Mouse (Mus musculus) C2C12 (cell line): ENCODE measurements around the gene Sema5b. TPM values are rescaled to one million over a fixed set of nuclear protein-coding genes. Genes with fewer than 3 reads are reported as not detected.

Source experiments
- H3K27me3 ChIP-seq: one replicate; pipeline ENCODE4 v1.6.1; 2011; ENCODE audit not compliant: control insufficient read depth, insufficient read depth, insufficient read length
- H3K36me3 ChIP-seq: one replicate; pipeline ENCODE4 v1.6.1; 2011; ENCODE audit not compliant: control insufficient read depth, insufficient read depth
- H3K4me3 ChIP-seq: one replicate; pipeline ENCODE4 v1.5.1; 2011; ENCODE audit warnings: mild to moderate bottlenecking, control low read depth; ENCODE audit not compliant: poor library complexity, insufficient read depth, severe bottlenecking
- H3K79me2 ChIP-seq: one replicate; pipeline ENCODE4 v1.6.1; 2011; ENCODE audit not compliant: control insufficient read depth, insufficient read depth
- H3K79me3 ChIP-seq: one replicate; pipeline ENCODE4 v1.6.1; 2011; ENCODE audit warnings: low read depth, control low read depth
- H3ac ChIP-seq: one replicate; pipeline ENCODE3; 2011; ENCODE audit warnings: low read depth; ENCODE audit not compliant: control insufficient read depth, insufficient read length
- CEBPB ChIP-seq: IDR thresholded peaks from one replicate; pipeline ENCODE4 v1.6.1; 2011; ENCODE audit warnings: low read depth, mild to moderate bottlenecking, control low read depth, moderate library complexity
- CTCF ChIP-seq: IDR thresholded peaks from one replicate; pipeline ENCODE4 v1.5.1; 2011; ENCODE audit not compliant: control insufficient read depth, insufficient read depth, insufficient read length
- FOSL1 ChIP-seq: IDR thresholded peaks from one replicate; pipeline ENCODE4 v1.8.0; 2011; ENCODE audit warnings: mild to moderate bottlenecking, low read length; ENCODE audit not compliant: poor library complexity, insufficient read depth, severe bottlenecking
- MAX ChIP-seq: IDR thresholded peaks from one replicate; pipeline ENCODE4 v1.6.1; 2011; ENCODE audit warnings: mild to moderate bottlenecking, control low read depth
- MYOD1 ChIP-seq: IDR thresholded peaks from one replicate; pipeline ENCODE4 v1.6.1; 2011; ENCODE audit warnings: low read depth; ENCODE audit not compliant: control insufficient read depth, insufficient read length
- MYOG ChIP-seq: IDR thresholded peaks from one replicate; pipeline ENCODE4 v1.6.1; 2011; ENCODE audit not compliant: control insufficient read depth, insufficient read length; ENCODE audit errors: extremely low read depth
- USF1 ChIP-seq: IDR thresholded peaks from one replicate; pipeline ENCODE4 v1.6.1; 2011; ENCODE audit warnings: low read depth, mild to moderate bottlenecking, control low read depth, moderate library complexity
- polyA plus RNA-seq: library from polyadenylated mRNA; unstranded; fragments of >200 nt; fragmentation: generic; extraction: Trizol; gene quantifications from one replicate; pipeline ENCODE4 v1.2.1, GENCODE M21; 2012; ENCODE audit warnings: missing spikeins

Sema5b gene
- polyA plus RNA-seq, 1 experiment = not detected

- TF ChIP-seq MYOD1 (no peak), FOSL1 (no peak), CTCF (no peak), MAX (no peak), USF1 (no peak), MYOG (no peak), CEBPB (no peak)
- Histone ChIP-seq H3K4me3 (no peak overlapping the region), H3ac (no peak overlapping the region), H3K36me3 (no peaks in the 10 kb centered on the region), H3K27me3 (no peaks in the 10 kb centered on the region), H3K79me2 (no peaks in the 10 kb centered on the region), H3K79me3 (no peaks in the 10 kb centered on the region)
Measured at GRCm38 (mm10) chr16:35703763-35704679, 163.1 kb downstream of the Sema5b start.

DNA sequence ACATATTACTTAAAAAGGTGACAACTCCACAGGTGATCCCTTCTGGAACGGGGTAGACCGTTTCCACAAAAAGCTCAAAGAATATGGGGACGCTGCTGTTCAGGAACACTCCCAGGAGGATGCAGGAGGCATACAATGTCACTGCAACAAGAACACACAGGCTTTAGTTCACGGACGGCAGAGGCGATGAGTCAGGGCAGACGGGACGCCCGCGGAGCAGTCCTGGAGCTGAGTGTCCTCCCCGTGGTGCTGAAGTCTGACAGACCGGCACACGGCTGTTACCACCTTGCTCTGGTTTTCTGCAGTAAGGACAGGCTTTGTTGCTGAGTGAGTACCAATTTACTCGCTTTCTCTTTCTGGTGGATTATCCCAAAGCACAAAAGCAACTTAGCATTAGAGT lies 163.9 kb downstream of the Sema5b start:
- H3K27me3 ChIP-seq = no peaks in the 10 kb centered on the region
- no peak for TF ChIP-seq FOSL1
- TF ChIP-seq MAX = no peak
- no peak for TF ChIP-seq CTCF
- TF ChIP-seq USF1 = no peak
- TF ChIP-seq MYOG = no peak
- H3ac ChIP-seq = no peak overlapping the region
- no peaks in the 10 kb centered on the region for H3K79me3 ChIP-seq
- no peak overlapping the region for H3K4me3 ChIP-seq
- no peaks in the 10 kb centered on the region for H3K79me2 ChIP-seq
- no peaks in the 10 kb centered on the region for H3K36me3 ChIP-seq

DNA sequence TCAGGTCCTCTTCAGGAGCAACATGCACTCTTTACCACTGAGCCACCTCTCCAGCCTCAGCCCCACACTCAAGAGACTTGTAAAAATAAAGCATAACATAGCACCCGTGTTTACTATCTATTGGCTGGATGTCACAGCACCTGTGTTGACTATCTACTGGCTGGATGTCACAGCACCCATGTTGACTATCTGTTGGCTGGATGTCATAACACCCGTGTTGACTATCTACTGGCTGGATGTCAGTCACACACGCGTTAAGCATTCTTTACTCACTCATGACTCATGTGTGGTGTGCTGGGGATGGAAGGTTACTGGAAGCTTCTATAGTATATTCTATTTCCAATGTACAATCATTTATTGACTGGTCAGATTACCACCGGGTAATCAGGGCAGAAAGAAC lies 166.1 kb downstream of the Sema5b start:
- H3K36me3 ChIP-seq = no peaks in the 10 kb centered on the region
- TF ChIP-seq MYOD1 (no peak), MAX (no peak), MYOG (no peak), USF1 (no peak), CTCF (no peak), FOSL1 (no peak), CEBPB (no peak)
- no peaks in the 10 kb centered on the region for H3K79me2 ChIP-seq
- no peak overlapping the region for H3K4me3 ChIP-seq
- no peaks in the 10 kb centered on the region for H3K27me3 ChIP-seq
- H3K79me3 ChIP-seq = no peaks in the 10 kb centered on the region
- H3ac ChIP-seq = no peak overlapping the region

DNA sequence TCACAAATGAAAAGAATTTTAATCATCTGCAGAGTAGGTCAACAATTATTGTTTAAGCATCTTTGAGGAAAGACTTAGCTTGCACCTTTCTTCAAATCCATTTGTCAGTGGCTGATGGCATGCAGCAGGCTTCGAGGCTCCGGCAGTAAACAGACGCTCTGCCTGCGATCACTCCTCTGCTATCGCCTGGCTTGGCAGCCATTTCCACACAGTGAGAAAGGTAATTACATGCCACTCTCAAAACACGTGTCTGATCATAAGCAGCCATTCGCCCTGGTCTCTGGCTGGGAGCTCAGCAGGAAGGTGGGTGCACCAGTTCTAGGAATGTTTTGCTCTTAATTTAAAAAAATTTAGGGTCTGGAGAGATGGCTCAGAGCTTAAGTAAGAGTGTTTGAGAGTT lies 170.1 kb downstream of the Sema5b start:
- H3K4me3 ChIP-seq = no peak overlapping the region
- H3K27me3 ChIP-seq = no peaks in the 10 kb centered on the region
- H3K79me2 ChIP-seq = no peaks in the 10 kb centered on the region
- no peaks in the 10 kb centered on the region for H3K36me3 ChIP-seq
- no peaks in the 10 kb centered on the region for H3K79me3 ChIP-seq
- TF ChIP-seq USF1 (no peak), CTCF (no peak), MYOD1 (no peak), MAX (no peak), CEBPB (no peak), FOSL1 (no peak), MYOG (no peak)
- H3ac ChIP-seq = no peak overlapping the region

DNA sequence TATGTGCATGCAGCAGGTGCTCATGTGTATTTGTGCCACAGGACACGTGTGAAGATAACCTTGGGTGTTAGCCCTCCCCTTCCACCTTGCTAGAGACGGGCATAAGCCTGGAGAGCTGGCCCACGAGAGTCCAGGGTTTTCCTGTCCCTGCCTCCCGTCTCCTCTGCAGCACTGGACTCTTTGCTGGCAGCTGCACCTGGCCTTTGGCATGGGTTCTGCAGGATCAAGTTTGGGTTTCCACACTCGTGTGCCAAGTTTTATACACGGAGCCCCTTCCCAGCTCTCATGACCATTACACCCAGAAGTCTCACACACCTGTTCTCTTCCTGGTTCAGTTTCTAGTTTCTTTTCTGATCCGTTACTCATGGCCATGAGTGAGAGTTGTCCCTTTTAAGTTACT lies 172.7 kb downstream of the Sema5b start:
- Histone ChIP-seq H3ac (no peak overlapping the region), H3K4me3 (no peak overlapping the region), H3K79me3 (no peaks in the 10 kb centered on the region), H3K36me3 (no peaks in the 10 kb centered on the region), H3K79me2 (no peaks in the 10 kb centered on the region), H3K27me3 (no peaks in the 10 kb centered on the region)
- TF ChIP-seq USF1 = no peak
- no peak for TF ChIP-seq MYOD1

Other genes with a start within 250 kb of the Sema5b start
- 8.2 TPM for gene Sec22a, start 177.2 kb upstream of the Sema5b start, polyA plus RNA-seq
- 18.0 TPM for gene Pdia5, start 50.3 kb upstream of the Sema5b start, polyA plus RNA-seq
- 11.7 TPM for gene Dirc2, start 228.2 kb downstream of the Sema5b start, polyA plus RNA-seq
- gene Hspbap1, start 229.2 kb downstream of the Sema5b start, polyA plus RNA-seq = 10.6 TPM